Mouse (Mus musculus): ENCODE measurements around the gene Per2.

Per2 gene

GRCm38 (mm10) chr1:91460069-91460468 lies 945 bp upstream of the Per2 start:
- DNase-seq (ENCODE audit: low spot score in 2 of 2): no peak

DNA sequence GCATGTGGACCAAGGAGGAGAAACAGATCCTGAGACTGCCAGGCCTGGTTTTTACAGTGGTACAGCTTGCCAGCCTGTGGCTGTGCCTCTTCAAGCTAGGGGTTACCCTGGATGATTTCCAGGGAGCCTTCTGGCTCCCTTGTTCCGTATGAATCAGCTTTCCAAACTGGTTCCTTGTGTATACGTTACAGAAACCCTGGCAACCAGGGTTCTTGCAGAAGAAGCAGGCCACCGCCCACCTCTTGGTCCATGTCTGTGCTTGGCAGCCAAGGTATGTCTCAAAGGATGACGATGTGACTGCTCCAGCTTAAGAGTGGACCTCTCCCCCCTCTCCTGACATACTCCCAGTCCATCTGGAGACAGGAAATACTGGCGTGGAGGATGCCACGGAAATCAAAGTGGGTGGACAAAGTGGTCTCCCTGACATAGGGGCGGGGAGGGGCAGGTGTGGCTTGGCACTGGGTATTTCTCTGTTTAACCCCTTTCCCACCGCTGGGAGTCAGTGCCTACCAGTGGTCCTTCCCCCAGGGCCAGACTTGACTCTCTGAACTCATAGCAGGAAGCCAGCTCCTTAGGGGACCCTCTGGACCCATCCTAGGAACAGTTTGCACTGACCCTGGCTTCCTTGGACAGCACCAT lies 782 bp downstream of the Per2 start:
- peak in 1 of 2 experiments; percentile 29 for DNase-seq (ENCODE audit: low spot score in 2 of 2)

- DNase-seq (ENCODE audit: low spot score in 2 of 2): peak; percentile 43 to 52
Measured at GRCm38 (mm10) chr1:91457698-91458097, 1.4 kb downstream of the Per2 start.

GRCm38 (mm10) chr1:91457116-91457515 lies 2.0 kb downstream of the Per2 start:
- DNase-seq (ENCODE audit: low spot score in 2 of 2): no peak

- no peak for DNase-seq (ENCODE audit: low spot score in 2 of 2)
Measured at GRCm38 (mm10) chr1:91456301-91456801, 2.8 kb downstream of the Per2 start.

DNA sequence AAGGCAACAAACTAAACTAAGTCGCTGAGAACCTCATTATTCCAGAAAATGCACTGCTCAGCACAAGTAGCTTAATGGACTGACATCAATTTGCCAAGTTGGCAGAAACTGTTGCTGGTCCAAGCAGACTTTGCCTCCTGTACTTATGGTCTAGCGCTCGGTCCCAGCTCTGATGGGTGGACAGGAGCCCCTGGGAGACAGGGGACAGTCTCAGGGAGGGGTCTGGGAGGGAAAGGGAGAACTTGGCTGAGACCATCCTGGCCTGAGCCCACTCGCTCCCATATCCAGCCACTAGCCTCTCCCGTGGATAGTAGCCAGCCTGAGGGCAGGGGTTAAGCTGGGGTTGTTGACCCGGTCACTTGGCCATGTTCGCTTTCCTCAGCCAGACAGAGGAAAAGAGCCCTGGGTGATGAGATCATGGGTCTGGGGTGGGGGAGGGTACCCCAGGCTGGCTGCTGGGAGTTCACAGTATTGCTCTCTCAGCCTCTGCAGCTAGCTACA lies 3.4 kb downstream of the Per2 start:
- no peak for DNase-seq (ENCODE audit: low spot score in 2 of 2)

- no peak for DNase-seq (ENCODE audit: low spot score in 2 of 2)
Measured at GRCm38 (mm10) chr1:91454927-91455326, 4.2 kb downstream of the Per2 start.

- DNase-seq (ENCODE audit: low spot score in 2 of 2): no peak
Measured at GRCm38 (mm10) chr1:91454366-91454765, 4.8 kb downstream of the Per2 start.

- no peak for DNase-seq (ENCODE audit: low spot score in 2 of 2)
Measured at GRCm38 (mm10) chr1:91453932-91454331, 5.2 kb downstream of the Per2 start.

DNA sequence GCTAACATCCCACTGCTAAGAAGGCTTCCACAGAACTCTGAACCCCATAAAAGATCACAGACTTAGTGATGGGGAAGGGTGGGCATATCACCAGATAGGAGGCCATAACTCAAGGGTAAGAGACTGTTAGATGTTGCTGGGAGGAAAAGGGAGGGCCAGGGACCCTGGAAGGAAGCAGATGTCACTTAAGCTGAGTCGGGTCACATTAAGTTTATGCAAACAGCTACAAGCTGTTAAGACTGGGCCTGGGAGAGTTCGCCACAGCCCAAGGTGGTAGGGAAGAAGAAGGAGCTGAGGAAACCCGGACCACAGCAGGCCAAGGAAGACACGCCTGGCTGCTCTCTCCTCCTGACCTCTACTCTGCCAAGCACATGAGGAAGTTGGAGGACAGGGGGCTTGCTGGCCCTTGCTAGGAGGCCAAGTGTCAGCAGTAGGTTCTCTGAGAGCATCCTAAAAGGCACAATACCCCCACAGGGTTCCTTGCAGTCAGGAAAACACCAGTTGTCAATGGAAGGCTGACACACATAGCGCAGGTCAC lies 7.5 kb downstream of the Per2 start:
- no peak for DNase-seq (ENCODE audit: low spot score in 2 of 2)

- no peak for DNase-seq (ENCODE audit: low spot score in 2 of 2)
Measured at GRCm38 (mm10) chr1:91450851-91451250, 8.3 kb downstream of the Per2 start.

DNA sequence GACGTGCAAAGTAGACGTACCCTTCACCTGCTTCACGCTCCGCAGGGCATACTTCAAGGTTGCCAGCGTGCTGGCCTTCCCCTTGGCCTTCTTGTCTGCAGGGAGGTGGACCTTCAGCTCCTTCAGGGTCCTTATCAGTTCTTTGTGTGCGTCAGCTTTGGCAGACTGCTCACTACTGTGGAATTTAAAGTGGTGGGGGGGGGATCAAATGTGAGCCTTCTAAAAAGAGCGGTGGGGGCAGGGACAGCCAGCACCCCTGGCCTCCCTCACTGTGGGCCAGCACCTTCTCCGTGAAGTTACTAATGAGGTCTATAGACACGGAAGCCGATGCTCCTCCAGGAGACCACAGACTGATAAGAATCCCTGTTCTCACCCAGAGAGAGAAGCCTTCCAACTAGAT lies 10.4 kb downstream of the Per2 start:
- no peak for DNase-seq (ENCODE audit: low spot score in 2 of 2)

DNA sequence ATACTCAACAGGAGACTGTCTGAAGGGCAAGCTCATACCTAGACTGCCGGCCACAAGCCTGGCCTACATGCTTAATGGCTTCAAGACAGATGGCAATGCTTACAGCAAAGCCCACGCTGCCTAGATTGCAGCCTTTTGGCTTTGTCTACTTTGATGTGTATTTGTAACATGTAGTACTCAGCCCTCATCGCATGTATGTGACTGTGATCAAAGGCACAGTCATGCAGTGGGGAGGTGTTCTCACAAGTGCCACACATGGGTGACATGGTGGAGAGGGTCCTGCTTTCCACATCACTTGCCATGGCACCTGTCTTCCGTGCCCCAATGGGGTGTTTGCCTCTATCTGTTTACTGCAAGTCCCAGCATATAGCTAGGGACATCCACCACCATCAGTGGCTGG lies 12.6 kb downstream of the Per2 start:
- DNase-seq (ENCODE audit: low spot score in 2 of 2): no peak

- DNase-seq (ENCODE audit: low spot score in 2 of 2): no peak
Measured at GRCm38 (mm10) chr1:91446060-91446459, 13.1 kb downstream of the Per2 start.

- DNase-seq (ENCODE audit: low spot score in 2 of 2): no peak
Measured at GRCm38 (mm10) chr1:91444841-91445830, 14.0 kb downstream of the Per2 start.

GRCm38 (mm10) chr1:91442350-91442990 lies 16.7 kb downstream of the Per2 start:
- DNase-seq (ENCODE audit: low spot score in 2 of 2): no peak

DNA sequence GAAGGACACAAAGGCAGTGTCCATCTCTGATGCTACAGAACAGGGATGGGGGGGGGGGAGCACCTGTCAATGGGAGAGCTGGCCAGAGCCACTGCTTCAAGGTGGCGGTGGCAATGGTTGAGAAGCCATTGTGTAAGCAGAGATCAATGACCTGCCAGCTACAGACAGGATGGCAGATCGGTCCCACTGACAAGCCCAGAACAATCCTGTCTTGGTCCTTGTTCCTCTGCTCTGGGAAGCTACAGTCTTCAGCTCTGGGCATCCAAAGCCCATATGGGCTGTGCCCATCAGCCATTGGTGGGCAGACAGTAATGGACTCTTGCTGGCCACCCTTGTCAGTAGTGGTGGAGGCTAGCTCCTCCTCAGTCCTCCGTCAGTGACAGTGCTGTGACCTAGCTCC lies 17.3 kb downstream of the Per2 start:
- no peak for DNase-seq (ENCODE audit: low spot score in 2 of 2)

DNA sequence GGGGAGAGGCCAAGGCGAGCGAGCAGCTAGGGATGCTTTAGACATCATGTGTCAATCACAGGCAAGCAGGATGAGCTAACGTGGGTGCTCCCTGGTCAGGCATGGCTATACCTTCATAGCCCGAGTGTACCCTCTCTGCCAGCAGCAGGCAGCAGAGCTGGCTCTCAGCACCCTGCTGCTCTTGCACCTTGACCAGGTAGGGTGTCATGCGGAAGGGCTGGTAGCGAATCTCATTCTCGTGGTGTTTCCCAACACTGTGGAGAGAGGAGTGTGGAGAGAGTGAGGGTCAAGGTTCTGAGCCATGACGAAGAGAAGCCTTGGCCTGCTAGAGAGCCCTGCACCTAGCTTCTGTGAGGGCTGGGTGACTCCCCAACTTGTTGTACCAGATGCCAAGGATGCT lies 19.3 kb downstream of the Per2 start:
- no peak for DNase-seq (ENCODE audit: low spot score in 2 of 2)

- DNase-seq (ENCODE audit: low spot score in 2 of 2): no peak
Measured at GRCm38 (mm10) chr1:91437573-91437972, 21.6 kb downstream of the Per2 start.

- no peak for DNase-seq (ENCODE audit: low spot score in 2 of 2)
Measured at GRCm38 (mm10) chr1:91437083-91437400, 22.1 kb downstream of the Per2 start.

DNA sequence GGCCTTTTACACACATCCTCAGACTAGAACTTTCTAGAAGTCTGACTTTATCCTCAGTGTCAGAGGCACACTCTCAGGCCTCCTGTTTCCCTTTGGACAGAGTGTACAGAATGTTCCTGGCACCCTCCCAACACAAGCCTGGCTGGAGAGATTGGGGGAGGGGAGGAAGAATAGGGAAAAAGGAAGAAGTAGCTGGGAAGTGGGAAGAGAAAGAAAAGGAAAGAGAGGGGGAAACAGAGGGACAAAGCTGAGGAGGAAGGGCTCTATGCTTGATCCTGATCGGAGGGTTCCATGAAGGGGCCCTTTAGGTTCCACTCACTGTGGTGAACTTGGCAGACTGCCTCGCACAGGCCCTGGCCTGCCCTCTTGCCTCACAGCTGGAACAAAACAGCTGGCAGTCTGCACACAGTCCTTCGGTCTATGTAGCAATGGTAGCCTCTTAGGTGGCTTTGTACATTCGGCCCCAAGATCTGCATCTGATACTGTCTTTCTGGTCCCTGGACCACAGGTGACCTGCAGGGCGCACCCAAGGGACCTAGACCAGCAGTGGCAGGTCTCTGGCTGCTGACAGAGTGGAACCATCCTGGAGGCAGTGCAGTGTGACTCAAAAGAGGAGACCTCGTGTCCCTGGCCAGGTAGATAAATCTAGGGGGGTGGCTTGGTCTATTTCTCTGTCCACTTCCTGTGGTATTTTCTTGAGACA lies 22.6 kb downstream of the Per2 start:
- no peak for DNase-seq (ENCODE audit: low spot score in 2 of 2)
